Mouse (Mus musculus): ENCODE measurements at regions not wholly inside any gene's neighbourhood (a gene's known extent, or its start where the extent isn't known, plus 50 kb on each side); places are given as distances from the start of the nearest gene placed in this dataset.

DNA sequence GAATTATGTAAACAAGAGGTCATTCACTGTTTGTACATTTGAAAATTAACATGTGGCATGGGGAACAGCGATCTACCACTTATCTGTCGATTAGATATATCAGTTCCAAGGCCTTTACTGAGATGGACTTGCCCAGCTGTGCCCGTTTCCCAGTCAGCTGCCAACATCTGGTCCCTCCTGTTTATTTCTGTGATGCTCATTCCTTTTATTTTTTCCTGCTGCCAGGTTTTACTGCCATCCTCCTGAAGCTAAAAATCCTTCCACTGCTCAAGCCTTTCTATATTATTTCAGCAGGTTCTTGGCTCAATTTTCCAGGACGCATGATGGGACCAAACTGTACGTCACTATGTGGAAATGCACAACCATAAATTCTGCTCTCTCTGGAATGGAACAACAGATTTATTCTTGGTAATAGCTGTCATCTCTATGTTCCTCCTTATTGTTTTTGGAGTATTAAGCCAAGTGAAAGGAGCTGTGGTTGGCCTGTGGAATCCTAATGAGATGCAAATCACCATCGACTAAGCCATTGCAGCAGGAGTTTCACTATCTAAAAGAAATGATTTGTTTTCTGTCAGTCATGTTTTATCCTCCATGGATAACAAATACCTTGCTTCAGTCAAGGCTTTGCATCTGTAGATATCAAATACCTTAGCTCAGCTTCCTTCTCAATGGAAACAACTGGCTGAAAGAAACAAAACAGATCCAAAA is 180.1 kb downstream of the Plk2 start:
- Histone ChIP-seq H3K36me3 (no peaks in the 10 kb centered on the region), H3K27ac (no peak overlapping the region), H3K4me3 (no peak overlapping the region), H3K4me1 (replicated peaks) (peaks cover 14% of the 10 kb centered on the region), H3K9me3 (no peaks in the 10 kb centered on the region), H3K27me3 (ENCODE audit: insufficient read depth, poor library complexity, severe bottlenecking) (no peaks in the 10 kb centered on the region)
- DNase-seq (ENCODE audit: low spot score): no peak
- WGBS: 72% methylated on average over 6 of the region's 6 CpGs

GRCm38 (mm10) chr13:110578159-110578558 is 183.3 kb downstream of the Plk2 start:
- Histone ChIP-seq H3K9me3 (no peaks in the 10 kb centered on the region), H3K4me3 (no peak overlapping the region), H3K27me3 (ENCODE audit: insufficient read depth, poor library complexity, severe bottlenecking) (no peaks in the 10 kb centered on the region), H3K36me3 (no peaks in the 10 kb centered on the region), H3K4me1 (replicated peaks) (peaks cover 14% of the 10 kb centered on the region), H3K27ac (no peak overlapping the region)
- no peak for DNase-seq (ENCODE audit: low spot score)
- WGBS: 77% methylated on average over 7 of the region's 7 CpGs

GRCm38 (mm10) chr13:110580166-110580565 is 185.3 kb downstream of the Plk2 start:
- H3K4me3 ChIP-seq: no peak overlapping the region
- 90% methylated on average over 4 of the region's 4 CpGs for WGBS
- no peak for DNase-seq (ENCODE audit: low spot score)
- no peaks in the 10 kb centered on the region for H3K36me3 ChIP-seq
- peaks cover 5% of the 10 kb centered on the region; the same call in 1 of the 2 replicates for H3K4me1 ChIP-seq (replicated peaks)
- H3K27ac ChIP-seq: no peak overlapping the region
- no peaks in the 10 kb centered on the region for H3K27me3 ChIP-seq (ENCODE audit: insufficient read depth, poor library complexity, severe bottlenecking)
- no peaks in the 10 kb centered on the region for H3K9me3 ChIP-seq

GRCm38 (mm10) chr13:110580570-110580969 is 185.7 kb downstream of the Plk2 start:
- Histone ChIP-seq H3K4me1 (replicated peaks) (peaks cover under 1% of the 10 kb centered on the region; the same call in 1 of the 2 replicates), H3K4me3 (no peak overlapping the region), H3K27ac (no peak overlapping the region), H3K9me3 (no peaks in the 10 kb centered on the region), H3K27me3 (ENCODE audit: insufficient read depth, poor library complexity, severe bottlenecking) (no peaks in the 10 kb centered on the region), H3K36me3 (no peaks in the 10 kb centered on the region)
- DNase-seq (ENCODE audit: low spot score): no peak
- 85% methylated on average over 5 of the region's 5 CpGs for WGBS

DNA sequence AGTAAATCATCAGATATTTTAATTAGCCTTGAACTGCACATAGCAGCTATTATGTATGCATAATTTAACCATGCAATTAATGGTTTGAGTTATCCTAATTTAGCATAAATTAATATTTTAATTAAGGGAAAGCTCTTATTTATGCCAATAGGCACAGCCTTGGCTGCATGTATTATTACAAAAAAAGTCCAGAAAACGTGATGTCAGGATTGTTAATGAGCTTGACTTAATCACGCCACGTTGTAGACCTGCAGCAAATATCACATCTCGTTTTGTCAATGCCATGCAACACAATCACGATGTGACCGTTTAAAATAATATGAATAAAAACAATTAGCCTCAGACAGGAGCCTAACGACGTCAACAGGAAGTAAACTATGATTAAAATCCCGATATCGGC is 189.9 kb downstream of the Plk2 start:
- Histone ChIP-seq H3K4me3 (no peak overlapping the region), H3K4me1 (replicated peaks) (no peaks in the 10 kb centered on the region), H3K27me3 (ENCODE audit: insufficient read depth, poor library complexity, severe bottlenecking) (no peaks in the 10 kb centered on the region), H3K27ac (no peak overlapping the region), H3K36me3 (no peaks in the 10 kb centered on the region), H3K9me3 (no peaks in the 10 kb centered on the region)
- no peak for DNase-seq (ENCODE audit: low spot score)
- 93% methylated on average over 10 of the region's 10 CpGs for WGBS

DNA sequence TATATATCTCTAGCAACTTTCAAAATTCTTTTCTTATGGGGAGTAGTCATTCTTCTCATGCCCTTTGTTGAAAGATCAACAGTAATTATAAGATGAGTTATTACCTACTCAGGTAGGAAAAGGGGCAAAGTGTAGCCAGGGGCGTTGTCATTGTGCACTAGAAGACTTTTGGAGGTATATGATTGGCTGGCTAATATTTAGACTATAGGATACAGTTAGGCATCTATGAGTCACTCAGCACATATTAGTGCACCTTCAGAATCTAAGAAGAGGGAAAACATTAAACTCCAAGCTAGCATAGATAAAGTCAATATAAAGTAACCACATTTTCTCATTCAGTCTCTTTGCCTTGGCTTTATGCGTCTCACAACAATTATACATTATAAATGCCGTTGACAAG is 199.8 kb downstream of the Plk2 start:
- H3K27me3 ChIP-seq (ENCODE audit: insufficient read depth, poor library complexity, severe bottlenecking): no peaks in the 10 kb centered on the region
- H3K4me3 ChIP-seq: no peak overlapping the region
- no peak overlapping the region for H3K27ac ChIP-seq
- WGBS: 92% methylated on average over 3 of the region's 3 CpGs
- DNase-seq (ENCODE audit: low spot score): no peak
- no peaks in the 10 kb centered on the region for H3K36me3 ChIP-seq
- no peaks in the 10 kb centered on the region for H3K9me3 ChIP-seq
- H3K4me1 ChIP-seq (replicated peaks): no peaks in the 10 kb centered on the region

DNA sequence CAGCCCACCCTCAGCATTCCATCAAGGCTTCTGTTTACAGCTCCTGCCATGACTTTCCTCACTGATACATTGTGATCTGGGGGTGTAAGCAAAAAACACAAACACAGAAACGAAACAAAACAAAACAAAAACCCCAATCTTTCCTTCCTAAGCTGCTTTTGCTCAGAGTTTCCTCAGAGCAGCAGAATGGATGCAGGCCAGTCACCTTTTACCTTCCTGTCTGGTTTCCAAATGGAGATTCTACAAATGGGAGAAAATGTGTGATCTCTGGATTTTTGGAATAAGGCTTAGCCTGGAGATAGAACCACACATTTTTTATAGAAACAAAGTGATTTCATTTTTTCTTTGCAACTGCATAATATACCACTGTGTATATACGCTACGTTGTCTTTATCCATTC is 204.8 kb downstream of the Plk2 start:
- no peak overlapping the region for H3K27ac ChIP-seq
- 85% methylated on average over 3 of the region's 3 CpGs for WGBS
- H3K4me3 ChIP-seq: no peak overlapping the region
- H3K9me3 ChIP-seq: no peaks in the 10 kb centered on the region
- no peaks in the 10 kb centered on the region for H3K27me3 ChIP-seq (ENCODE audit: insufficient read depth, poor library complexity, severe bottlenecking)
- no peaks in the 10 kb centered on the region for H3K36me3 ChIP-seq
- no peak for DNase-seq (ENCODE audit: low spot score)
- no peaks in the 10 kb centered on the region for H3K4me1 ChIP-seq (replicated peaks)

DNA sequence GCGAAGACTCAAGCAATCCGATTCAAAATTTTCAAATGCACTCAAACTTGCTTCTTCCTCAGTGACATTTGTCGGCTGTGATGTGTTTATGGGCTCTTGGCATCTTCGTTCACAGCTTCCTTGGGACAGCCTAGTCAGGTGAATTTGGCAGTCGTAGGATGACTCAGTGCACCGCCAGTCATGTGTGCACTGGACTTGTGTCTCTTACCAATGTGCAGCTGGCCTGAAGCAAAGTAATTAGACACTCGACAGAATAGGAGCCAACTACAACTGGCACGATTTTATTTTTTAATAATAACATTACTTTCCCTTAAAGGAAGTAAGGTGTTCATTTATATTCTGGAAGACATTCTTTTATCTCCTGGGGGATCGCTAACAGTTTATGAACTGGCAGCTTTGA is 205.5 kb downstream of the Plk2 start:
- H3K9me3 ChIP-seq: no peaks in the 10 kb centered on the region
- 95% methylated on average over 9 of the region's 9 CpGs for WGBS
- H3K27ac ChIP-seq: no peak overlapping the region
- H3K4me3 ChIP-seq: no peak overlapping the region
- no peaks in the 10 kb centered on the region for H3K27me3 ChIP-seq (ENCODE audit: insufficient read depth, poor library complexity, severe bottlenecking)
- no peak for DNase-seq (ENCODE audit: low spot score)
- H3K4me1 ChIP-seq (replicated peaks): no peaks in the 10 kb centered on the region
- no peaks in the 10 kb centered on the region for H3K36me3 ChIP-seq

- H3K4me3 ChIP-seq: no peak overlapping the region
- no peaks in the 10 kb centered on the region for H3K4me1 ChIP-seq (replicated peaks)
- 87% methylated on average over 5 of the region's 5 CpGs for WGBS
- DNase-seq (ENCODE audit: low spot score): no peak
- no peaks in the 10 kb centered on the region for H3K36me3 ChIP-seq
- H3K27ac ChIP-seq: no peak overlapping the region
- no peaks in the 10 kb centered on the region for H3K9me3 ChIP-seq
- no peaks in the 10 kb centered on the region for H3K27me3 ChIP-seq (ENCODE audit: insufficient read depth, poor library complexity, severe bottlenecking)
These were observed 206.5 kb downstream of the Plk2 start for GRCm38 (mm10) chr13:110601352-110601751.

GRCm38 (mm10) chr13:110601840-110602239 is 207.0 kb downstream of the Plk2 start:
- Histone ChIP-seq H3K36me3 (no peaks in the 10 kb centered on the region), H3K27ac (no peak overlapping the region), H3K4me1 (replicated peaks) (no peaks in the 10 kb centered on the region), H3K4me3 (no peak overlapping the region), H3K27me3 (ENCODE audit: insufficient read depth, poor library complexity, severe bottlenecking) (no peaks in the 10 kb centered on the region), H3K9me3 (no peaks in the 10 kb centered on the region)
- WGBS: 80% methylated on average over 6 of the region's 6 CpGs
- DNase-seq (ENCODE audit: low spot score): no peak

- Histone ChIP-seq H3K27ac (no peak overlapping the region), H3K9me3 (no peaks in the 10 kb centered on the region), H3K36me3 (no peaks in the 10 kb centered on the region), H3K4me3 (no peak overlapping the region), H3K4me1 (replicated peaks) (no peaks in the 10 kb centered on the region), H3K27me3 (ENCODE audit: insufficient read depth, poor library complexity, severe bottlenecking) (no peaks in the 10 kb centered on the region)
- 91% methylated on average over 1 of the region's 1 CpGs for WGBS
- no peak for DNase-seq (ENCODE audit: low spot score)
These were observed 208.0 kb downstream of the Plk2 start for GRCm38 (mm10) chr13:110602894-110603293.

- H3K4me1 ChIP-seq (replicated peaks): no peaks in the 10 kb centered on the region
- no peak overlapping the region for H3K27ac ChIP-seq
- H3K9me3 ChIP-seq: no peaks in the 10 kb centered on the region
- no peaks in the 10 kb centered on the region for H3K36me3 ChIP-seq
- no peak for DNase-seq (ENCODE audit: low spot score)
- WGBS: 82% methylated on average over 6 of the region's 6 CpGs
- no peaks in the 10 kb centered on the region for H3K27me3 ChIP-seq (ENCODE audit: insufficient read depth, poor library complexity, severe bottlenecking)
- H3K4me3 ChIP-seq: no peak overlapping the region
These were observed 224.2 kb downstream of the Plk2 start for GRCm38 (mm10) chr13:110619010-110619409.

GRCm38 (mm10) chr13:110627136-110627535 is 232.3 kb downstream of the Plk2 start:
- H3K27ac ChIP-seq: no peak overlapping the region
- no peak overlapping the region for H3K4me3 ChIP-seq
- H3K36me3 ChIP-seq: no peaks in the 10 kb centered on the region
- DNase-seq (ENCODE audit: low spot score): no peak
- H3K9me3 ChIP-seq: no peaks in the 10 kb centered on the region
- H3K4me1 ChIP-seq (replicated peaks): peaks cover 11% of the 10 kb centered on the region; the same call in 1 of the 2 replicates
- WGBS: 85% methylated on average over 6 of the region's 6 CpGs
- H3K27me3 ChIP-seq (ENCODE audit: insufficient read depth, poor library complexity, severe bottlenecking): no peaks in the 10 kb centered on the region

DNA sequence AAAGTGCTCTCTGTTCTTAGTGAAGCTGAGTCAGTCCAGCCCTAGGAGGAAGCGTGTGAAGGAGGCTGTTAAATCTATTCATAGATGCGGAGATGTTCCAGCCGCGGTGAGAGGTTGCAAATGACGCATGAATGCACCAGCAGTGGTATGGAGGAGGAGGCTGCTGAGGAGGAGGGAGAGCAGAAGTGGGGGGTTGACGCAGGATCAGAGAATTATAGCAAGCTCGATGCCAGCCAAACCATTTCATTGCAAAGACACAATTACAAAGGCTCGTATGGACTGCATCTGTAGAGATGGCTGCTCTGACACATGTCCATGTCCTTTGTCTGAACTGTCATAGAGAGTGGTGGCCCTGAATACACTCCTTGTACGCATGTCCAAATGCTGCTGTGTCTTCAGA is 232.9 kb downstream of the Plk2 start:
- no peak overlapping the region for H3K27ac ChIP-seq
- H3K27me3 ChIP-seq (ENCODE audit: insufficient read depth, poor library complexity, severe bottlenecking): no peaks in the 10 kb centered on the region
- no peaks in the 10 kb centered on the region for H3K36me3 ChIP-seq
- no peaks in the 10 kb centered on the region for H3K9me3 ChIP-seq
- WGBS: 70% methylated on average over 9 of the region's 9 CpGs
- DNase-seq (ENCODE audit: low spot score): no peak
- peaks cover 11% of the 10 kb centered on the region; the same call in 1 of the 2 replicates for H3K4me1 ChIP-seq (replicated peaks)
- no peak overlapping the region for H3K4me3 ChIP-seq
